Mouse (Mus musculus) testis, postnatal 14 days (tissue): ENCODE data around the gene Pam16.

Experiments used
- DNase-seq: peaks from one replicate; pipeline ENCODE4 v3.0.0; 2021; ENCODE audit warnings: low spot score

Pam16 gene

DNA sequence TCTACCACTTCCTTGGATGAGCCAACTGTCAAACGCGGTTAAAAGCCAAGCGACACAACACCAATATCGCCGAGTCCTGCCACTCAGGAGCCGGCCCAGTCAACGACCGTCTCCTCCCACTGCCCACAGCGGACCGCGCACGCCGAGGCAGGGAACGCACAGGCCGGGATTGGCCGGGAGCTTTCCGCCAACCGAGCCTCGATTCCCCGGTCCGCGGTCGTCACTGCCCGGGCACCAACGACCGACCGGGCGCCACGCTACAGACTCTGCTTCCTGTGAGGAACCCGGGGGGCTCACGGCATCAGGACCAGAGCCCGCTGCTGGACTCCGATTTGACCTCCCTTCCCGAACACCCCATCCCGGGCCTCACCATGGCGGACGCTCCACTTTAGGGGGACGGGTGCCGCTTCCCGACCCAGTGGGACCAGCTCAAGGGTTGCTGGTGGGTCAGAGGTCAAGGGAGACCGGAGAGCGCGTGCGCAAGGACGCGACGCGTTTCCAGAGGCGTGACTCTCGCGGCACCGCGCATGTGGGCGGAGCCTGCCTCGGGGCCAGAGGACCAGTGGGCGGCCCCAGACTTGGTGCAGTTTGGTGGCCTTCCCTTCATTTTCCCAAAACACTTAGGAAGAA is at the start of gene Pam16:
Gene Pam16, minus strand, starts transcription at position 508 of the 630 bp plus-strand sequence.
- DNase-seq = peak; percentile 90

DNA sequence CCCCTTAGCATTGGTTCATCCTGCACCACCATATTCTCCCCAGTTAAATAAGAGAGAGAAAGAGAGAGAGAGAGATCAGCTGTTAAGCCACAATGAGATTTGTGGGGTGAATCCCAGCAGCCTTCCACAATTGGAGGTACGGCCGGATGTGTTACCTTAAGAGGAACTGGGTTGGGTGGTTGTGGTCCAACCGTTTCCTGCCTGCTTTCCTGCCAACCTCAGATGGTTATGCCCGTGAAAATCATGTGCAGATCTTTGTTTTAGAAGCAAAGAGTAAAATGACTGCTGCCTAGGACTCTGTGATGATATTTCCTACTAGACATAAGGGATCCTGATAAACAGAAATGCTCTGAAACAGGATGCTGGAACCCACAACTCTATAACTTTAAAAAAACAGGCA is 49.3 kb upstream of the Pam16 start:
- DNase-seq = no peak

DNA sequence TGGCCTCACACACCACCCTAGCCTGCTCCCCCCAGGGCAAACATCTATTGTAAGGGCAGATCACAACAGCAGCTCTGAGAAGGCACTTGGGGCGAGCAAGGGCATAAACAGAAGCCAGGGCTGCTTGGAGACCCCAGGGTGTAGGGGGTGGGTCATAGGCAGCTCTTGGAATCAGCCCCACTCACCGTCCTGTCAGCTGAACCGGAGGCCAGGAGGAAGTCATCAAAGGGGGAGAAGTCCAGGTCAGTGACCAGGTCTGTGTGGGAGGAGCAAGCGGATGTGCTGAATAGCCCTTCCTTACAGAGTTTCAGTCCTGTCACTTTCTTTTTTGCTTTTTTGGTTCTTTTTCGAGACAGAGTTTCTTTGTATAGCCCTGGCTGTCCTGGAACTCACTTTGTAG is 45.5 kb upstream of the Pam16 start:
- no peak for DNase-seq

GRCm38 (mm10) chr16:4667190-4667808 is 42.5 kb upstream of the Pam16 start:
- peak; percentile 66 for DNase-seq

- DNase-seq = no peak
Measured at GRCm38 (mm10) chr16:4665726-4666125, 40.9 kb upstream of the Pam16 start.

DNA sequence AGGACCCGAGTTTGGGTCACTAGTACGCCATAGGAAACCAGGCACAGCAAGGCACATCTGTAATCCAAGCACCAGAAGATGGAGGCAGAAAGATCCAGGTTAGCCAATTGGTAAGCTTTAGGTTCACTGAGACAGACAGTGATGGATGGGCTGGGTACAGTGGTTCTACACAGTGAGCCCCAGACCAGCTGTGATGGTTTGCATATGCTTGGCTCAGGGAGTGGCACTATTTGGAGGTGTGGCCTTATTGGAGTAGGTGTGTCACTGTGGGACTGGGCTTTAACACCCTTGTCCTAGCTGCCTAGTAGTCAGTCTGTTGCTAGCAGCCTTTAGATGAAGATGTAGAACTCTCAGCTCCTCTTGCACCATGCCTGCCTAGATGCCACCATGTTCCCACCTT is 39.0 kb upstream of the Pam16 start:
- DNase-seq = no peak

DNA sequence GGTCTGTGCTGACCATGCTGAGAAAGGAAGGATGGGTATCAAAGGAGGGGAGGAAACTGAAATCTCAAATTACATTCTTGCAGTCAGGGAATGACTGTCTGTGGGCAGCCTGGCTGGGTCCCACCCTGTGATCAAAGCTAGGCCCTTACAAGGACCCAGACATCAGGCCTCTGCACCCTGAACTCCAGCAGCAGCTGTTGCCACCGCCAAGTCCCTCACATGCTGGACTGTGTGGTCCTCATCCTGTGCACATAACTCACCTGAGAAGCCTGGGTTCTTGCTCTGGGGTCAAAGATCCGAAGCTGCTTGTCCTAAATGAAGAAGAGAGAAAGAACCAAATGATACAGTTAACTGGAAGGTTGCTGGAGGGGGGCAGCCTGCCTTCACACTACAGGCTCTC is 36.8 kb upstream of the Pam16 start:
- DNase-seq = no peak

DNA sequence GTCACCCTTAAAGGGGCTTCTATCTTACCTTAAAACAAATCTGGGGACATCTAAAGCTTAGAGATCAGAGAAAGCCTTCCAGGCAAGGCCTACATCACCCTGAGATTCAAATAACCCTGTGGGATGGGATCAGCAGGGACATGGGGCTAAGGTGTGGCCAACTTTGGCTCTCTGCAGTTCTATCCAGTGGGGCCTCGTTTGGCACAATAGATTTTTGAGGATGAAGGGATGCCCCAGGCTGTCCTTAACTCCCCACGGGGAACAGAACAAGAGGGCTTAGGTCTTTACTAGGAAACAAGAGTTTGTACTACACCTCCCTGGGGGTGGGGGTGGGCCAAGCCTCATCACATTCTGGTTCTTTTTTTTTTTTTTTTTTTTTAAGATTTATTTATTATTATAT is 34.5 kb upstream of the Pam16 start:
- DNase-seq = no peak

DNA sequence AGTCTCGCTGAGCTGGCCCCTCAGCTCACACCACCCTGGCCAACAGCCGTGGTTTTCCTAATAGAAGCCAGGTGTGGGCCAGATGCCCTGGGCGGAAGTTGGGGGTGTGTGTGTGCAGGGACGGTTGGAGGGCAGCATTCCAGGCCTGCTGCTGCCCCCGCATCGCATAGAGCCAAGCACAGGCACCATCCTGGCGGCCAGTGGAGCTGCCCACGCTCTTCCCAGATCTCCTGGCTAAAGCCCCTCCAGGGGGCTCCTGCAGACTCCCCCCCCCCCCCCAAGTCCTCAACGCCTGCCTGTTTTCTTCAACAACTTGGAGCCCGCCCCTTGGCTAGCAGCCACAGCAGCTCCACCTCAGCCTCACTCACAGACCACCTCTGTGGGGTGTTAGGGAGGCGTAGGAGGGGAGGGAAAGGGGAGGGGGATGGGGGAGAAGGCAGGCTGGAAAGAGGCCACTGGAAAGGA is 34.0 kb upstream of the Pam16 start:
- peak; percentile 55 for DNase-seq

GRCm38 (mm10) chr16:4656571-4657081 is 31.8 kb upstream of the Pam16 start:
- no peak for DNase-seq

DNA sequence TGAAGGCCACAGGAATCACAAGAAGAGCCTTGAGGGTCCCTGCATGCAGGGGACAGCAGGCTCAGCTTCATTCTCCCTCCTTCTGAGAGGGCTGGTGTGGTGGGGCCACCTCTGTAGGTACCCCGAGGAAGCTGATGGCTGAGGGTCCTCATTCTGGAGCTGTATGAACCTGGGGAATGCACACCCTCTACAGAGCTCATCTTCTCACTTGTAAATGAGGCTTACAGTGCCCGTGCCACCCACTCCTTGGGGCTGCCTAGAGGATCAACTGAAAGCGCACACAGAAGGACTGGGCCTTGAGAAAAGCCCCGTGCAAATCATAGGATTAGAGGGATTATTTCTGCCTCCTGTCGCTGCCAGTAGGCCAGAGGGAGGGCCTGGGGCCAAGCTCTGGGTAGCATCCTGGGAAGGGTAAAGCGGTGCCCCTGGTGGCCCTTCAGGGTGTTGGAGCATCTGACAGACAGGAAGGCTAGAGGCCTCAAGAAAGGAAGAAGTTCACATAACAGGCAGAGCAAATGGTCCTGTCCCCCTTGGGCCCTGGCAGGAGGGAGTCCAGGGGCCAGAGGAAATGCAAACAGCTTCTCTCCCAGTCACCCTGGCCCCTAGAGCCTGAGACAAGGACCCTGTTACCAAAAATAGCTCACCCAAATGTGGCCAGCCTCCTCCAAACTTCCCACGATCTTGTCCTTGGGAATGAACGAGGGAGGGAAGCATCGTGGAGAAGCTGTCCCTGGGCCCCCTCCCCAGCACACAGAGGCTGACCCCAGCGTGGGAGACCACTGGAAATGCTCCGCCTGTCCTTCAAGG is 31.2 kb upstream of the Pam16 start:
- no peak for DNase-seq

DNA sequence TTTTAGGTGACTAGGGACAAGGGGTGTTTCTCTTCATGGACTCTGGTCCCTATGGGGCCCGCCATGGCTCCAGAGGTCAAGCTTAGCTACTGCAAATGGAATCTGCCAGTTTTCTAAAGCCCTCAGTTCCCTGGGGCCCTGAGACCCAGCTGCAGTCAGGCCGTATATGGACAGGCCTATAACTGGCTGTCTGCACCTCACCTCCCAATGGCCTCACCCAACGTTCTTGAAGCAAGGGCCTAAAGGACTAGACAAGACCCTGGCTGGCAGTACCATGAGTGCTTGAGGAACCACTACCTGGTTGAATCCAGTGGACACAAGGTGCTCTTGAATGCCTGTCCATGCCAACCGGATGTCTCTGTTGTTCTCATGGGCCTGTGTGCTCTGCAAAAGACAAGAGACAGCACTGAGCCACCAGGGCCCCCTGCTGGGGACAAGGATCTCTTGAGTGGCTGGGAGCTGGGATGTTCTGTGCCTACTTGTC is 30.5 kb upstream of the Pam16 start:
- peak; percentile 6 for DNase-seq

DNA sequence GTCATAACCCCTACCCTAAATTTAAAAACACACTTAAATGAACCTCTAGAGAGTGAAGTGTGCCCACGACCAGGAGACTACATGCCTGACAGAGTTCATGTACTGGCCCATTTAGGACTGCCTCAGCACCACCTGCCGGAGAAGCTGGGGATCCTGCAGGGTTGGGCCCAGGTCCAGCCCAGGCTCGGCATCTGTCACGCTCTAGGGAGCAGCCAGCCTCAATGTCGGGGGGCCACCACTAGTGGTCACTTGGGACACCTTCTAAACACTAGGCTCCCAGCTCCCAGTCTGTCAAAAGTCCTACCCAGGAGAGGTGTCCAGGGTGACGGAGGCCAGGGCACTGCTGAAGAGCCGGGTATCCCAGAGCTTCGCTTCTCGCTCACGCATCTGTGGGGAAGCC is 29.9 kb upstream of the Pam16 start:
- peak; percentile 6 for DNase-seq

DNA sequence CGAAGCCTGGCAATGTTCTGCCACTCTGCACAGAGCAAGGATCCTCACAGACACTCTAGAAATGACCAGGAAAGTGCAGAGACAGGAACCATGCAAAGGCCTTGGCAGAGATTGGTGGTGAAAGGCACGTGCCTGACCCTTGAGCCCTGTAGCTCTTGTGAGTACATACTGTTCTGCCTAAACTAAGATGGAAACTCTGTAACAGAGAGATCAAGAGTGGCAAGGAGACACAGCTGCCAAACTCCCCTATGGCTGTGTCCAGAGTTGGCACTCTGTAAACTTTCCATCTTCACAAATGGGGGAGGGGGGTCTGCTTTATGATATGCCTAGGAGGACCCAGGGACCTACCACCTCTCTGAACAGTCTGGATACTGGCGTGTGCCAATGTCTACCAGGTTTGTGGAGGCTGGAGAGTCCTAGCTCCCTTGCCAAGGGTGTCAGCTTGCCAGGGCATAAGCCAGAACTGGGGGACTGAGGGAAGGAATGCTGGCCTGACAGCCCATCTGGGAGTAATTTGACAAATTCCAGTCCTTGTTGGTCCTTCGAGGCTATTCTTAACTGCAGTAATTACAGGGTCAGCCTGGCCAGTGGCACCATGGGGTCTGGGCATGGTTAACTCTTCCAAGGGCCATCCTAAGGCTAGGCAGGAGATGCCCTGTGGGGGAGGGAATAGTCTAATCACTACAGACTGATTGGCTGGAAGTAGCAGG is 28.1 kb upstream of the Pam16 start:
- peak; percentile 62 for DNase-seq

- DNase-seq = no peak
Measured at GRCm38 (mm10) chr16:4651624-4652023, 26.8 kb upstream of the Pam16 start.

DNA sequence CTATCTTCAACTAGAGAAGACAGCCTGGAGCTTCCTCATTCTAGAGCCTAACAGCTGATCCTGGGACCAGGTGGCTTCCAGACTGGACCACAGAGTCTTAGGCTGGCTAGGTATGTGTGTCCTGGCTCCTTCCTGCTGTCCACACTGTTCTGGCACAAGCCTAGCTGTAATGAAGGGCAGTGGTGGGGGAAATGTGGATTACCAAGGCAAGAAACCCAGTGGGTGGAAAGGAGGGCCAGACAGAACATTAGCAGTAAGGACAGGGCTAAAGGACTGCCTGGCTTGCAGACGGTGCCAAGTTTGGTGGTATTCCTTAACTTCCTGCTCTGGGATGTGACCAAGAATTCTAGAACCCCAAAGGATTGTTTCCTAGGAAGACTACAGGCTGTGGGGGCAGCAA is 26.3 kb upstream of the Pam16 start:
- DNase-seq = no peak

GRCm38 (mm10) chr16:4650161-4650560 is 25.4 kb upstream of the Pam16 start:
- peak; percentile 4 for DNase-seq

GRCm38 (mm10) chr16:4649692-4650091 is 24.9 kb upstream of the Pam16 start:
- peak; percentile 6 for DNase-seq

- DNase-seq = no peak
Measured at GRCm38 (mm10) chr16:4649211-4649610, 24.4 kb upstream of the Pam16 start.

- no peak for DNase-seq
Measured at GRCm38 (mm10) chr16:4648416-4649023, 23.7 kb upstream of the Pam16 start.

GRCm38 (mm10) chr16:4647651-4648141 is 22.9 kb upstream of the Pam16 start:
- no peak for DNase-seq
